Mouse (Mus musculus): ENCODE results near the gene Exd2. TPM values are rescaled to one million over a fixed set of nuclear protein-coding genes. Genes with fewer than 3 reads are reported as not detected.
A peak's percentile ranks its signal among the peaks of the same experiment; 100 is the strongest.
"Not testable (repeated sequence)": the region's sequence is repeated elsewhere in the genome, so short reads cannot be mapped to it uniquely, and the experiment has no call there.

Gene Exd2
- total RNA-seq (2021), result 100 to 1,000 TPM in 1 of 2 experiments, 10 to 100 TPM in 1; 93.9 to 147 TPM

GRCm38 (mm10) chr12:80462942-80463651 is at the start of gene Exd2:
Gene Exd2 (plus strand): TSS chr12:80463095.
- intact Hi-C loops (cut with DNase I), result loop anchor here (2.0 to 10.0 kb wide), 2 partner anchors 28 to 298 kb away; no protein-coding TSS in a partner anchor
- peak; percentile 92 for DNase-seq (ENCODE audit: low spot score in 2 of 2)

GRCm38 (mm10) chr12:80415100-80415499 is 47.8 kb upstream of the Exd2 start:
- DNase-seq (ENCODE audit: low spot score in 2 of 2), result no peak
- intact Hi-C loops (cut with DNase I), result no loop called here

GRCm38 (mm10) chr12:80427683-80428082 is 35.2 kb upstream of the Exd2 start:
- DNase-seq (ENCODE audit: low spot score in 2 of 2), result no peak

GRCm38 (mm10) chr12:80433266-80433665 is 29.6 kb upstream of the Exd2 start:
- DNase-seq (ENCODE audit: low spot score in 2 of 2), result no peak

More at GRCm38 (mm10) chr12:80427683-80428082, 35.2 kb upstream of the Exd2 start:
- intact Hi-C loops (cut with DNase I), result no loop called here

GRCm38 (mm10) chr12:80434601-80434960 is 28.3 kb upstream of the Exd2 start:
- intact Hi-C loops (cut with DNase I), result loop anchor here (2.0 kb wide), 1 partner anchor 28 kb away; the partner anchor contains the start of gene Exd2
- DNase-seq (ENCODE audit: low spot score in 2 of 2), result peak in 1 of 2 experiments; percentile 14

More at GRCm38 (mm10) chr12:80433266-80433665, 29.6 kb upstream of the Exd2 start:
- intact Hi-C loops (cut with DNase I), result no loop called here

GRCm38 (mm10) chr12:80434961-80435691 is 27.8 kb upstream of the Exd2 start:
- intact Hi-C loops (cut with DNase I), result loop anchor here (2.0 kb wide), 1 partner anchor 28 kb away; the partner anchor contains the start of gene Exd2

GRCm38 (mm10) chr12:80435887-80436286 is 27.0 kb upstream of the Exd2 start:
- intact Hi-C loops (cut with DNase I), result loop anchor here (2.0 kb wide), 1 partner anchor 27 kb away; the partner anchor contains the start of gene Exd2

More at GRCm38 (mm10) chr12:80434961-80435691, 27.8 kb upstream of the Exd2 start:
- peak; percentile 58 to 73 for DNase-seq (ENCODE audit: low spot score in 2 of 2)

GRCm38 (mm10) chr12:80436336-80436976 is 26.4 kb upstream of the Exd2 start, which contains the start of gene Dcaf5:
Gene Dcaf5 (minus strand): TSS chr12:80436601.
- DNase-seq (ENCODE audit: low spot score in 2 of 2), result peak; percentile 78 to 84
- intact Hi-C loops (cut with DNase I), result no loop called here

More at GRCm38 (mm10) chr12:80435887-80436286, 27.0 kb upstream of the Exd2 start:
- DNase-seq (ENCODE audit: low spot score in 2 of 2), result no peak

- no peak for DNase-seq (ENCODE audit: low spot score in 2 of 2)
- intact Hi-C loops (cut with DNase I), result no loop called here
These were observed 25.7 kb upstream of the Exd2 start for GRCm38 (mm10) chr12:80437051-80437675.

- intact Hi-C loops (cut with DNase I), result no loop called here
- no peak for DNase-seq (ENCODE audit: low spot score in 2 of 2)
These were observed 21.9 kb upstream of the Exd2 start for GRCm38 (mm10) chr12:80440957-80441356.

- DNase-seq (ENCODE audit: low spot score in 2 of 2), result no peak
- intact Hi-C loops (cut with DNase I), result no loop called here
These were observed 18.3 kb upstream of the Exd2 start for GRCm38 (mm10) chr12:80444525-80445109.

GRCm38 (mm10) chr12:80453506-80453905 is 9.4 kb upstream of the Exd2 start:
- intact Hi-C loops (cut with DNase I), result no loop called here
- DNase-seq (ENCODE audit: low spot score in 2 of 2), result no peak

GRCm38 (mm10) chr12:80458033-80458432 is 4.9 kb upstream of the Exd2 start:
- DNase-seq (ENCODE audit: low spot score in 2 of 2), result no peak
- intact Hi-C loops (cut with DNase I), result no loop called here

- DNase-seq (ENCODE audit: low spot score in 2 of 2), result not testable (repeated sequence)
- intact Hi-C loops (cut with DNase I), result loop anchor here (2.0 to 10.0 kb wide), 2 partner anchors 28 to 298 kb away; no protein-coding TSS in a partner anchor
These were observed 501 bp upstream of the Exd2 start for GRCm38 (mm10) chr12:80462292-80462896.

- no peak for DNase-seq (ENCODE audit: low spot score in 2 of 2)
These were observed 873 bp downstream of the Exd2 start for GRCm38 (mm10) chr12:80463666-80464269.

GRCm38 (mm10) chr12:80470206-80470605 is 7.3 kb downstream of the Exd2 start:
- intact Hi-C loops (cut with DNase I), result no loop called here
- no peak for DNase-seq (ENCODE audit: low spot score in 2 of 2)

More at GRCm38 (mm10) chr12:80463666-80464269, 873 bp downstream of the Exd2 start:
- intact Hi-C loops (cut with DNase I), result loop anchor here (2.0 to 10.0 kb wide), 2 partner anchors 29 to 299 kb away; no protein-coding TSS in a partner anchor

GRCm38 (mm10) chr12:80471926-80472325 is 9.0 kb downstream of the Exd2 start:
- intact Hi-C loops (cut with DNase I), result no loop called here
- DNase-seq (ENCODE audit: low spot score in 2 of 2), result no peak

- intact Hi-C loops (cut with DNase I), result no loop called here
- no peak for DNase-seq (ENCODE audit: low spot score in 2 of 2)
These were observed 10.8 kb downstream of the Exd2 start for GRCm38 (mm10) chr12:80473731-80474130.
